In genomic region chr6:59185010-59185699, GRCm38 (mm10) we compare ENCODE assay signal across 9 mouse cellular contexts. TPM values are rescaled to one million over a fixed set of nuclear protein-coding genes. Genes with fewer than 3 reads are reported as not detected.
DNase-seq lines count a peak whose midpoint lies in the region; ATAC-seq and TF ChIP-seq lines count a peak whose summit lies in the region.
"Had no signal": no experiment of that assay in that cellular context is flagged by ENCODE, and none has a peak within 500 bp of the region (broad histone marks: within the 10 kb centered on the region; RNA-seq: fewer than 3 reads in every experiment).

No protein-coding gene starts in this region.

- WGBS in lung, adult 2 months, result 25% methylated on average over 13 of the region's 13 CpGs
- WGBS in liver, postnatal 0 days (ENCODE audit: insufficient replicate concordance), result 34% methylated on average over 13 of the region's 13 CpGs

- peak; percentile 80 for ATAC-seq in liver, postnatal 0 days
- no peak for ATAC-seq in cerebellum, adult (ENCODE audit: insufficient number of reproducible peaks, low FRiP score, low TSS enrichment)

- no peak overlapping the region for H3K9ac ChIP-seq in liver, postnatal 0 days (replicated peaks)
- H3K9ac ChIP-seq: stomach, embryonic 15.5 days had no signal

- 0 out of 2 replicates have a peak, but pooled peaks have one; percentile 23 for TF ChIP-seq EP300 in liver, postnatal 0 days (IDR thresholded peaks at IDR 0.05; ENCODE audit: low read depth)

- peak overlapping the region; percentile 27 for H3K4me2 ChIP-seq in liver, postnatal 0 days (ENCODE audit: low read depth, low read length)
- H3K4me2 ChIP-seq: stomach, embryonic 15.5 days had no signal

- peak overlapping the region; percentile 20; the same call in 1 of the 2 replicates for H3K27ac ChIP-seq in liver, postnatal 0 days (ENCODE audit: low read depth)
- H3K27ac ChIP-seq: stomach, embryonic 15.5 days had no signal

- TF ChIP-seq POLR2A in lung, adult 2 months (IDR thresholded peaks at IDR 0.05; ENCODE audit: borderline replicate concordance, extremely low read depth, low read depth, low read length), result no peak

- peak; percentile 40 to 42 for DNase-seq in lung, adult 18-20 months
- DNase-seq in lung, adult 2 months, result no peak
- peak; percentile 43 for DNase-seq in T-cell, adult 2 months (ENCODE audit: low spot score)
- DNase-seq in heart, adult 8-10 months (ENCODE audit: low spot score), result peak; percentile 62
- peak; percentile 40 for DNase-seq in liver, postnatal 0 days
- peak; percentile 15 to 62 for DNase-seq in spleen, postnatal 4 days (ENCODE audit: low spot score in 2 of 2)
- no peak for DNase-seq in cerebellum, postnatal 36 days

- no peaks in the 10 kb centered on the region for H3K27me3 ChIP-seq in liver, postnatal 0 days (ENCODE audit: insufficient read depth, low read length)
- H3K27me3 ChIP-seq: stomach, embryonic 15.5 days had no signal

- H3K4me3 ChIP-seq in lung, adult 2 months (replicated peaks; ENCODE audit: extremely low read depth, low read depth, low read length), result no peak overlapping the region
- H3K4me3 ChIP-seq in liver, postnatal 0 days (ENCODE audit: low read depth, low read length), result no peak overlapping the region
- H3K4me3 ChIP-seq: stomach, embryonic 15.5 days had no signal

- peaks cover 5% of the 10 kb centered on the region for H3K4me1 ChIP-seq in lung, adult 2 months (ENCODE audit: control insufficient read depth, insufficient read depth, low read length)
- no peaks in the 10 kb centered on the region for H3K4me1 ChIP-seq in liver, postnatal 0 days (ENCODE audit: insufficient read depth)
- H3K4me1 ChIP-seq: stomach, embryonic 15.5 days had no signal

- no peaks in the 10 kb centered on the region for H3K36me3 ChIP-seq in liver, postnatal 0 days (replicated peaks; ENCODE audit: insufficient read depth, low read length)
- H3K36me3 ChIP-seq: stomach, embryonic 15.5 days had no signal

- no peak for TF ChIP-seq CTCF in lung, adult 2 months (IDR thresholded peaks at IDR 0.05; ENCODE audit: insufficient read depth, low read length)
- no peak for TF ChIP-seq CTCF in liver, postnatal 0 days (IDR thresholded peaks at IDR 0.05; ENCODE audit: low read depth)

- H3K9me3 ChIP-seq in liver, postnatal 0 days (ENCODE audit: low read length), result no peaks in the 10 kb centered on the region
- H3K9me3 ChIP-seq: stomach, embryonic 15.5 days had no signal

RNA-seq across cellular contexts. Expression of gene Tigd2, which starts 23.5 kb away (rescaled TPM):
- 3.5 and 4.0 TPM in 2 replicates for polyA plus RNA-seq in lung, adult 2 months (2012; rRNA removed)
- 10 to 100 TPM; 10.7 to 14.2 (median 12.3) TPM for total RNA-seq in heart, adult 8-10 months (2022)
- polyA plus RNA-seq in liver, postnatal 0 days (2015; fragmentation: Nextera tagmentation; extraction: Ambion mirVana), result 6.0 and 6.5 TPM in 2 replicates

Comparison
In these comparisons a context has a peak if more than half of its experiments do, and no peak if none do; other contexts are left out.
1. DNase-seq: peak in lung, adult 18-20 months (2 of 2), T-cell, adult 2 months (single experiment), heart, adult 8-10 months (single experiment), liver, postnatal 0 days (single experiment) and spleen, postnatal 4 days (2 of 2); none in lung, adult 2 months (single experiment) and cerebellum, postnatal 36 days (0 of 2).